ENCODE assay signal across 25 mouse cellular contexts in the genomic region with DNA sequence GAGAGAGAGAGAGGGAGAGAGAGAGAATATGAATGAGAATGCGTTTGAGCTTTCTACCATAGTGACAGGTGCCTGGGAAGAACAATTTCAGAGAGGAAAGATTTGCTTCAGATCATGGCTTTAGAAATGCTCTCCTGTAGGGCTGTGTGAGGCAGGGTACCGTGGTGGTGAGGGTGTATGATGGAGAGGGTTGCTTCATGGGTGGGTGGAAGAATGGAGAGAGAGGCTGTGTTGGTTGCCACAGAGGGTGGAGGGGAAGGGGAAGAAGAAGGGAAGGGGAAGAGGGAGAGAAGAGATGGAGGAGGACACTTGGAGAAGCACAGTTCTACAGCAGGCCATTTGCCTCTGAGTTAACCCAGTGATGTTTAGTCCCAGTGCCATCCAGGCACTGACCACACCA. TPM values are rescaled to one million over a fixed set of nuclear protein-coding genes. Genes with fewer than 3 reads are reported as not detected.
"Had no signal": no experiment of that assay in that cellular context is flagged by ENCODE, and none has a peak within 500 bp of the region (broad histone marks: within the 10 kb centered on the region; RNA-seq: fewer than 3 reads in every experiment).

No protein-coding gene starts in this region.

- H3K4me1 ChIP-seq: midbrain, embryonic 12.5 days; midbrain, embryonic 15.5 days; neural tube, embryonic 12.5 days; neural tube, embryonic 15.5 days had no signal

- H3K9ac ChIP-seq: limb, embryonic 13.5 days; liver, embryonic 12.5 days; liver, embryonic 15.5 days; midbrain, embryonic 12.5 days; midbrain, embryonic 15.5 days; neural tube, embryonic 12.5 days; neural tube, embryonic 15.5 days had no signal

- H3K4me3 ChIP-seq: layer of hippocampus, adult 2 months; limb, embryonic 10.5 days; limb, embryonic 13.5 days; liver, embryonic 12.5 days; liver, embryonic 15.5 days; midbrain, embryonic 12.5 days; midbrain, embryonic 15.5 days; neural tube, embryonic 12.5 days; neural tube, embryonic 15.5 days had no signal

- ATAC-seq: liver, embryonic 12.5 days; midbrain, embryonic 15.5 days had no signal

- H3K9me3 ChIP-seq: limb, embryonic 10.5 days; limb, embryonic 13.5 days; liver, embryonic 12.5 days; liver, embryonic 15.5 days; midbrain, embryonic 12.5 days; midbrain, embryonic 15.5 days; neural tube, embryonic 12.5 days; neural tube, embryonic 15.5 days had no signal

- H3K36me3 ChIP-seq: liver, embryonic 15.5 days; midbrain, embryonic 12.5 days; midbrain, embryonic 15.5 days; neural tube, embryonic 12.5 days; neural tube, embryonic 15.5 days had no signal

- H3K27ac ChIP-seq: layer of hippocampus, adult 2 months; limb, embryonic 10.5 days; limb, embryonic 13.5 days; liver, embryonic 12.5 days; liver, embryonic 15.5 days; midbrain, embryonic 12.5 days; midbrain, embryonic 15.5 days; neural tube, embryonic 12.5 days; neural tube, embryonic 15.5 days; stomach, postnatal 0 days had no signal

- DNase-seq: kidney, adult 11 months; kidney, postnatal 14 days; layer of hippocampus, adult 9-11 months; liver; lung, adult 18-20 months; lung, postnatal 14 days; lung, postnatal 4 days; right cerebral cortex, adult 18-20 months; right cerebral cortex, postnatal 14 days; right cerebral cortex, postnatal 4 days; spleen, adult 18-20 months had no signal

- H3K27me3 ChIP-seq: limb, embryonic 13.5 days; liver, embryonic 12.5 days; liver, embryonic 15.5 days; midbrain, embryonic 12.5 days; midbrain, embryonic 15.5 days; neural tube, embryonic 12.5 days; neural tube, embryonic 15.5 days had no signal

- H3K4me2 ChIP-seq: limb, embryonic 13.5 days; liver, embryonic 12.5 days; liver, embryonic 15.5 days; midbrain, embryonic 12.5 days; midbrain, embryonic 15.5 days; neural tube, embryonic 12.5 days; neural tube, embryonic 15.5 days had no signal

RNA-seq across cellular contexts. Expression of gene Gpr18, which starts 17.8 kb away (rescaled TPM):
- total RNA-seq: layer of hippocampus, adult 2 months; layer of hippocampus, postnatal 25 days; left cerebral cortex, adult 18-20 months; left cerebral cortex, postnatal 25 days had no signal
- polyA plus RNA-seq: kidney, embryonic 16.5 days; liver, embryonic 12.5 days; neural tube, embryonic 15.5 days had no signal
